Mouse (Mus musculus): ENCODE results near the gene Pde10a. TPM values are rescaled to one million over a fixed set of nuclear protein-coding genes. Genes with fewer than 3 reads are reported as not detected.

The Pde10a gene
- polyA plus RNA-seq, 1 experiment from 2014 or later: 1.8 TPM

DNA sequence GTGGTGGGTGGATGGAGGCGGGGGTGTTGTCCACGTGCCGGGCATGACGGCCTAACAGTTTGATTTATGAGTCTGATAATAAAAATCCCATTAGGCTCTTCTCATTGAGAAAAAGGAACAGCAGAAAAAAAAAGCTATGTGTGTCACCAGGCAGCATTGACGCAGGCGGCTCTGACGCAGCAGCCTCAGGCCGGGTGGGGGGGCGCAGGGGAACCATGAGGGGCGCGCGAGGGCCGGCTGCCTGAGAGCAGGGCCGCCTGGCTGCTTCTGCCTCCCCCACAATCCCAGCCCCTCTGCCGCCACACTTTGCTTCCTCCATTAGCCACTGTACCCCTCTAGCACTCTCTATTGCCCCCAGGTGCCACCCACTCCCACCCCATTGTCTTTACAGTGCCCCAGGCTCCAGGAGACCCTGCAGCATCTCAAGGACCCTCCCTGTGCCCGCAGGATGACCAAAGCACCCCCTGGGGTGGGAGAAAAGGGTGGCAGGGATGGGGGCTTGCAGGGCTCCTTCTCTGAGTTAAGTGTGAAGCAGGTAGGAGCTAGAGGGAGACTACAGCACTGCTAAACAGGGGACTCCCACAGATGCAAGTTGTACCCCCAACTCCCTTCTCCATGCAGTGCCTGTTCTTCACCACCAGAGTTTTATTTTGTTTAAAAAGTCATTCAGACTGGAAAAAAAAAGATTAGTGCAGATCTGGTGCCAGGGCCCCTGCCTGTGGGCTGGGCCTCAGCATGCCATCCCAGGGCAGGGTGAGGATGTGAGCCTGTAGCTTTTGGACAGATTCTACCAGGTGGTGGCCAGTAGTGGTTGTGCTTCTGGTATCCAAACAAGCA is 16.6 kb upstream of the Pde10a start:
- Histone ChIP-seq H3K4me1 (replicated peaks; ENCODE audit: control insufficient read depth, insufficient read depth, low read length) (0 out of 2 replicates have a peak, but pooled peaks cover 5% of the 10 kb centered on the region), H3K4me3 (ENCODE audit: low read depth, low read length) (no peak overlapping the region), H3K27ac (ENCODE audit: low read depth, low read length) (no peak overlapping the region), H3K4me2 (peak overlapping the region; percentile 37), H3K27me3 (replicated peaks; ENCODE audit: control insufficient read depth, insufficient read depth, low read length) (peaks cover 6% of the 10 kb centered on the region; the same call in 1 of the 2 replicates), H3K9me3 (ENCODE audit: control insufficient read depth, low read length) (no peaks in the 10 kb centered on the region), H3K9ac (ENCODE audit: low read depth, low read length) (no peak overlapping the region), H3K36me3 (ENCODE audit: control insufficient read depth, insufficient read depth, low read length) (no peaks in the 10 kb centered on the region)
- ATAC-seq (replicated peaks; ENCODE audit: low FRiP score) (0 out of 2 replicates have a peak, but pooled peaks have one; percentile 29), DNase-seq (ENCODE audit: low spot score) (peak; percentile 79)
- 7% methylated on average over 14 of the region's 16 CpGs for WGBS

DNA sequence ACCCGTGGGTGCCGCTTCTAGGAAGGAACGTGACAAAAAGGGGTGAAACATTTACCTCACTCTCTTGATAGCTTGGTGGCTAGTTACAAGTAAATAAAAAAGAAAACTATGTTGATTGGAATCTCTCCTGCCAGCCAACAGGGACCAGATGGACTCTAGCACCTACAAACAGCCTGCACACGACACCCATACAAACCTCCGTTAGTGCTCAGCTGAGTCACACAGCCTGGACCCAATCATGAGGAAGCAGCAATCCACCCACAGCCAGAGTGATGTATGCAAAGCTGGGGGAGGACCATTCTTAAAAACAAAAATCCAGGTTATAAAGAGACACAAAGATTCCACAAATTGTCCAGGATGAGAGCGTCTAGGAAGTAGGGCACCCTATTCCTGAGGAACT is 9.2 kb upstream of the Pde10a start:
- no peak overlapping the region for H3K27ac ChIP-seq (ENCODE audit: low read depth, low read length)
- no peak overlapping the region for H3K9ac ChIP-seq (ENCODE audit: low read depth, low read length)
- no peaks in the 10 kb centered on the region for H3K4me1 ChIP-seq (replicated peaks; ENCODE audit: control insufficient read depth, insufficient read depth, low read length)
- WGBS: 71% methylated on average over 6 of the region's 6 CpGs
- no peak for DNase-seq (ENCODE audit: low spot score)
- no peaks in the 10 kb centered on the region for H3K9me3 ChIP-seq (ENCODE audit: control insufficient read depth, low read length)
- ATAC-seq (replicated peaks; ENCODE audit: low FRiP score): no peak
- no peaks in the 10 kb centered on the region for H3K36me3 ChIP-seq (ENCODE audit: control insufficient read depth, insufficient read depth, low read length)
- H3K27me3 ChIP-seq (replicated peaks; ENCODE audit: control insufficient read depth, insufficient read depth, low read length): peaks cover 7% of the 10 kb centered on the region; the same call in 1 of the 2 replicates
- no peak overlapping the region for H3K4me3 ChIP-seq (ENCODE audit: low read depth, low read length)
- no peak overlapping the region for H3K4me2 ChIP-seq

DNA sequence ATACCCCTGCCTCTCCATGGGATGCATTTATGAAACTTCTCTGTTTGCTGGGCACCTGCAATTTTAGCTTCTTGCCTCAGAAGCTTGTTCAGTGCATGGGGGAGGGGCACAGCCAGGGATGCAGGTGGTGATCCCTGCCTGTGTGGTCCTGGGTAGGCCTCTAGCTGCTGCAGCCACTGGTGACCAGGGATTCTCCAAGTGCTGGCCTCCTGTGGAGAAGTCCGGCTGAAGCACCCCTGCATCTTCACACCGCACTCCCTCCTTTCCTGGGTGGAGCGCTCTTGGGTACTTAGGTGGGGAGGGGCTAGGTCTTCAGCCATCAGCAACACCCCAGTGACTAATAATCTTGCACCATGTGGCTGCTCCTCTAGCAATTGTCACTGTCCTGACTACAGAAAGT is 1.2 kb upstream of the Pde10a start:
- ATAC-seq (replicated peaks; ENCODE audit: low FRiP score) (no peak), DNase-seq (ENCODE audit: low spot score) (no peak)
- H3K9ac ChIP-seq (ENCODE audit: low read depth, low read length): no peak overlapping the region
- peaks cover 58% of the 10 kb centered on the region for H3K27me3 ChIP-seq (replicated peaks; ENCODE audit: control insufficient read depth, insufficient read depth, low read length)
- no peaks in the 10 kb centered on the region for H3K36me3 ChIP-seq (ENCODE audit: control insufficient read depth, insufficient read depth, low read length)
- H3K4me1 ChIP-seq (replicated peaks; ENCODE audit: control insufficient read depth, insufficient read depth, low read length): no peaks in the 10 kb centered on the region
- H3K27ac ChIP-seq (ENCODE audit: low read depth, low read length): no peak overlapping the region
- no peaks in the 10 kb centered on the region for H3K9me3 ChIP-seq (ENCODE audit: control insufficient read depth, low read length)
- 33% methylated on average over 3 of the region's 3 CpGs for WGBS
- H3K4me3 ChIP-seq (ENCODE audit: low read depth, low read length): no peak overlapping the region
- H3K4me2 ChIP-seq: peak overlapping the region; percentile 61; the same call in 1 of the 2 replicates

DNA sequence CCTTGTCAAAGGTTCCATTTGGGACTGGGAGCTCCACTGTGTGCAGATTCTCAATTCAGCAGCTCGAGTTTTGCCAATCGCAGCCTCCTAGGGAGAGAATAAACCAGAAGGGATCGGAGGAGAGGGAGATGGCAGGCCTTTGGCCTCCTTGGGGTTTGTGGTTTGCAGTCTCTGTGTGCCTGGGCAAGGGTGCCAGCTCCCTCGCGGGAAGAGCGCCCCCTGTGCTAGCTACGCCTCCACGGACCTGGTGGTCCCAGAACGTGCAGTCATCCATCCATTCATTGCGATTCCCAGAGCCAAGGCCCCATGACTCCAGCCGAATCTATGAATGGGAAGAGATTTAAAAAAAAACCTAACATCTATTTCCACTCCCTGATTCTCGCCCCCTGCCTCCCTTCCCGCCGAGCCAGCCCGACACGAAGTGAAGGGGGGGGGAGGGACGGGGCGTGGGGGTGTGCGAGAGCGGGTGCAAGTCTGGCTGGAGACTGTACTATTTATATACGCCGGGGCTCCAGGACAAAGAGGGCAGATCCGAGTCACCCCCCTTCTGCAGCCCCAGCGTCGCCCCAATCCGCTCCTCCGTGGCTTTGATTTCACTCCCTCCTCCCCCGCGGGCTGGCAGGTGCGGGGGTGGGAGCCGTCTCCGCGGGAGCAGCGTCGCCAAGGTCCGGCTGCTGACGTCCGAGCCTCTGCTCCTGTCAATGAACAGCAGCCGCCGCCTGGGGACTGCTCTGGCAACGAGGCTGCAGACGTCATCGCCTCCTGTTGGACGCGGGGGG is 596 bp upstream of the Pde10a start:
- Histone ChIP-seq H3K27ac (ENCODE audit: low read depth, low read length) (no peak overlapping the region), H3K36me3 (ENCODE audit: control insufficient read depth, insufficient read depth, low read length) (no peaks in the 10 kb centered on the region), H3K4me2 (peak overlapping the region; percentile 61), H3K9me3 (ENCODE audit: control insufficient read depth, low read length) (no peaks in the 10 kb centered on the region), H3K4me3 (ENCODE audit: low read depth, low read length) (peak overlapping the region; percentile 35), H3K27me3 (replicated peaks; ENCODE audit: control insufficient read depth, insufficient read depth, low read length) (peaks cover 58% of the 10 kb centered on the region), H3K9ac (ENCODE audit: low read depth, low read length) (no peak overlapping the region), H3K4me1 (replicated peaks; ENCODE audit: control insufficient read depth, insufficient read depth, low read length) (no peaks in the 10 kb centered on the region)
- DNase-seq (ENCODE audit: low spot score): peak; percentile 48
- ATAC-seq (replicated peaks; ENCODE audit: low FRiP score): no peak
- whole genome bisulfite sequencing: 2% methylated on average over 42 of the region's 45 CpGs

DNA sequence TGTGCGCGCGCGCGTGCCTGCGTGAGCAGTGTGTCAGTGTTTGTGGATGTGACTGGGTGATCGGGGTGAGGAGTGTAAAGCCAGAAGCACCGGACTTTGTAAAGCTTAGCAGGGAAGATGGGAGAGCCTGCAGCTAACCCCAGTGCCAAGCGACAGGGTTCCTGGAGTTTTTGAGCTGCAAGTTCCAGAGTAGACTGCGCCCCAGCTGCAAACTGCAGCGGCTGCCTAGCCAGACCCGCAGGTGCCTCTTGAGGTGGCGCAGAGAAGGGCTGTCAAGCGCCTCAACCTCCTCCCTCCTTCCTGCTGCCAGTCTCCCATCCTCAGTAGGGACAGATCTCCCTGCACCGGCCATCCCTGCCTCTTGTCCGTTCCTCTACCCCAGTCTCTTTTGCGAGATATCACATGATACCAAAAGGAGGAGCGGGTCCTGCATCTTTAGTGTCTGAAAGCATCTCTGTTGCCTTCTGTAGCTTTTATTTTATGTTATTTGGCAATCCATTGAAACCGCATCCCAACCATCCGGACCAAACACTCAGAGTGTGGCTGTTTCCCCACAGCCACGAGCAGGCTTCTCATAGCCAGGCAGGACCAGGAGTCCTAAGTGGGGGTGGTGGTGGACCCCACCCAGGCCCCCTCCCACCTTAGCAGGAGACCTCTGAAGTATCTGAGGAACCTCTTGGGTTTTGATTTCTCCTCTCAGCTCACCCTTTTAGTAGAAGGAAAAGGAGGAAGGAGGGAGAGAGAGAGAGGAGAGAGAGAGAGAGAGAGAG is 984 bp downstream of the Pde10a start:
- no peak overlapping the region for H3K27ac ChIP-seq (ENCODE audit: low read depth, low read length)
- H3K27me3 ChIP-seq (replicated peaks; ENCODE audit: control insufficient read depth, insufficient read depth, low read length): peaks cover 58% of the 10 kb centered on the region
- ATAC-seq (replicated peaks; ENCODE audit: low FRiP score) (no peak), DNase-seq (ENCODE audit: low spot score) (no peak)
- no peaks in the 10 kb centered on the region for H3K9me3 ChIP-seq (ENCODE audit: control insufficient read depth, low read length)
- H3K4me3 ChIP-seq (ENCODE audit: low read depth, low read length): no peak overlapping the region
- H3K4me2 ChIP-seq: no peak overlapping the region
- no peaks in the 10 kb centered on the region for H3K36me3 ChIP-seq (ENCODE audit: control insufficient read depth, insufficient read depth, low read length)
- no peaks in the 10 kb centered on the region for H3K4me1 ChIP-seq (replicated peaks; ENCODE audit: control insufficient read depth, insufficient read depth, low read length)
- WGBS: 11% methylated on average over 21 of the region's 21 CpGs
- no peak overlapping the region for H3K9ac ChIP-seq (ENCODE audit: low read depth, low read length)

DNA sequence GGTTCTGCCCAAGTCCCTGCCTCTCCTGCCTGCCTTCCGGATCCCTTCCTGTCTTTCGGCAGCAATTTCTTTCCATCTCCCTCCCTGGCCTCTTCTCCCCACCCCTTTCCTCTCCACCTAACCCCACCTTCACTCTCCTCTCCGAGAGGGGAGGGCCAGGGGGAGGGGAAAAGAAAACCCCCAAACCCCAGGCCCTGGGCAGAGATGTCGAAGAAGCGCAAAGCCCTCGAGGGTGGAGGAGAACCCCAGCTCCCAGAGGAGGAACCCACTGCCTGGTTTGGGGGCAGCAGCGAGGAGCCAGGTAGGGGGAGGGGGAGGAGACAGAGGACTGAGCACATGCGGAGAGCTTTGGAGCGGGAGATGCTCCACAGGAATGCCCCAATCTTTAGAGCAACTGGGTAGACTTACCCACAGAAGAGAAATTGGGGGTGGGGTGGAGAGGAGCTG is 1.7 kb downstream of the Pde10a start:
- no peak overlapping the region for H3K9ac ChIP-seq (ENCODE audit: low read depth, low read length)
- no peak overlapping the region for H3K4me2 ChIP-seq
- ATAC-seq (replicated peaks; ENCODE audit: low FRiP score) (no peak), DNase-seq (ENCODE audit: low spot score) (no peak)
- peaks cover 58% of the 10 kb centered on the region for H3K27me3 ChIP-seq (replicated peaks; ENCODE audit: control insufficient read depth, insufficient read depth, low read length)
- no peaks in the 10 kb centered on the region for H3K36me3 ChIP-seq (ENCODE audit: control insufficient read depth, insufficient read depth, low read length)
- H3K4me1 ChIP-seq (replicated peaks; ENCODE audit: control insufficient read depth, insufficient read depth, low read length): no peaks in the 10 kb centered on the region
- H3K4me3 ChIP-seq (ENCODE audit: low read depth, low read length): no peak overlapping the region
- H3K9me3 ChIP-seq (ENCODE audit: control insufficient read depth, low read length): no peaks in the 10 kb centered on the region
- H3K27ac ChIP-seq (ENCODE audit: low read depth, low read length): no peak overlapping the region
- 12% methylated on average over 8 of the region's 9 CpGs for WGBS

DNA sequence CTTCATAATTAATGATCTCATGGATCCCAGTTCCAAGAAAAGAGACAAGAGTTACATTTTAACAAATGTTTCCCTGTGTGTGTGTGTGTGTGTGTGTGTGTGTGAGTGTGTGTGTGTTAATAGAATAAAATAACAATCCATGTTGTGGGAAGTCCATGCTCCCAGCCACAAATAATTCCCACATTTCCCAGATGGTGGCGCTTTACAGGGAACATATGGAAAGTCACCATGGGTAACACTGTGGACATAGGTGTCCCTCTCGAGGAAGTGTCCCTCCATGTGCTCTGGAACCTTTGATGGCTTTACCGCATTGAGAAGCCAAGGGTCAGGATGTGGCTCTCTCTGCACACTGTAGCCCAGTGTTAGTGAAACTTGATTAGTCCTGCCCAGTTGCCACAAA is 3.5 kb downstream of the Pde10a start:
- Histone ChIP-seq H3K27me3 (replicated peaks; ENCODE audit: control insufficient read depth, insufficient read depth, low read length) (peaks cover 44% of the 10 kb centered on the region), H3K4me2 (no peak overlapping the region), H3K4me3 (ENCODE audit: low read depth, low read length) (no peak overlapping the region), H3K9me3 (ENCODE audit: control insufficient read depth, low read length) (no peaks in the 10 kb centered on the region), H3K9ac (ENCODE audit: low read depth, low read length) (no peak overlapping the region), H3K4me1 (replicated peaks; ENCODE audit: control insufficient read depth, insufficient read depth, low read length) (no peaks in the 10 kb centered on the region), H3K36me3 (ENCODE audit: control insufficient read depth, insufficient read depth, low read length) (no peaks in the 10 kb centered on the region), H3K27ac (ENCODE audit: low read depth, low read length) (no peak overlapping the region)
- WGBS: 67% methylated on average over 3 of the region's 3 CpGs
- DNase-seq (ENCODE audit: low spot score) (no peak), ATAC-seq (replicated peaks; ENCODE audit: low FRiP score) (no peak)

DNA sequence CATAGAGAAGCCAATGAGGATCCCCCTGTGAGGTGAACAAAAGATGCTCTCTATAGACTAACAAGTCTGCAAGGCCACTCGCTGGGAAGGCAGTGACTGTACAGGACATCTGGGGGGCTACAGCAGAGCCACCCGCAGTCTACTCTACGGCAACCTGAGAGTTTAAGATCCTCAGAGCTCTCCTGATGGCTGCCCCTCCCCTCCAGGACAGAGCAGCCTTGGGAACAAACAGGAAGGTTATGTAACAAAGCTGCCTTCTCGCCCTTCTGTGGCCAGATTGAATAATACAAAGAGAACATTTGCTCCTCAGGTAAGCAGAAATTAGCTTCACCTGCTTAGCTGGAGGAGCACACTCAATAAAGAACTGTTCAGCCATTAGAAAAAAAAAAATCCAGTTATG is 7.4 kb downstream of the Pde10a start:
- Histone ChIP-seq H3K4me1 (replicated peaks; ENCODE audit: control insufficient read depth, insufficient read depth, low read length) (no peaks in the 10 kb centered on the region), H3K36me3 (ENCODE audit: control insufficient read depth, insufficient read depth, low read length) (no peaks in the 10 kb centered on the region), H3K27ac (ENCODE audit: low read depth, low read length) (no peak overlapping the region), H3K4me3 (ENCODE audit: low read depth, low read length) (no peak overlapping the region), H3K4me2 (no peak overlapping the region), H3K9me3 (ENCODE audit: control insufficient read depth, low read length) (no peaks in the 10 kb centered on the region), H3K27me3 (replicated peaks; ENCODE audit: control insufficient read depth, insufficient read depth, low read length) (peaks cover 5% of the 10 kb centered on the region; the same call in 1 of the 2 replicates), H3K9ac (ENCODE audit: low read depth, low read length) (no peak overlapping the region)
- ATAC-seq (replicated peaks; ENCODE audit: low FRiP score) (no peak), DNase-seq (ENCODE audit: low spot score) (no peak)
- WGBS: 63% methylated on average over 4 of the region's 4 CpGs
